Mouse (Mus musculus) urinary bladder, postnatal 0 days (tissue): ENCODE measurements around the gene Cckar. TPM values are rescaled to one million over a fixed set of nuclear protein-coding genes. Genes with fewer than 3 reads are reported as not detected.

Source experiments
- polyA plus RNA-seq: library from polyadenylated mRNA; unstranded; fragments of >200 nt; fragmentation: Nextera tagmentation; extraction: Ambion mirVana; gene quantifications from 2 replicates; pipeline ENCODE4 v1.2.1, GENCODE M21; 2015

Gene Cckar
- polyA plus RNA-seq = not detected in 2 replicates

GRCm38 (mm10) chr5:53707235-53708177, at the start of gene Cckar:
TSS of gene Cckar (minus strand) at chr5:53707705.

Other genes starting within 250 kb of the Cckar start
- 23.3 and 27.6 TPM in 2 replicates for gene Rbpj, start 241.6 kb downstream of the Cckar start, polyA plus RNA-seq
- 15.6 and 20.8 TPM in 2 replicates for gene Tbc1d19, start 101.9 kb upstream of the Cckar start, polyA plus RNA-seq